Mouse (Mus musculus): Measurements from ENCODE around the gene Fbxo8.

Fbxo8 gene

GRCm38 (mm10) chr8:56615005-56615404 is 64.1 kb downstream of the Fbxo8 start:
- DNase-seq = peak; percentile 49

GRCm38 (mm10) chr8:56616260-56616659 is 65.4 kb downstream of the Fbxo8 start:
- no peak for DNase-seq

GRCm38 (mm10) chr8:56617271-56617670 is 66.4 kb downstream of the Fbxo8 start:
- DNase-seq = no peak

- DNase-seq = no peak
Measured at GRCm38 (mm10) chr8:56619056-56619455, 68.2 kb downstream of the Fbxo8 start.

GRCm38 (mm10) chr8:56619571-56619970 is 68.7 kb downstream of the Fbxo8 start:
- DNase-seq = no peak

- DNase-seq = no peak
Measured at GRCm38 (mm10) chr8:56620691-56621090, 69.8 kb downstream of the Fbxo8 start.

GRCm38 (mm10) chr8:56621093-56621492 is 70.2 kb downstream of the Fbxo8 start:
- DNase-seq = no peak

- DNase-seq = no peak
Measured at GRCm38 (mm10) chr8:56622470-56623024, 71.7 kb downstream of the Fbxo8 start.

GRCm38 (mm10) chr8:56623346-56623745 is 72.5 kb downstream of the Fbxo8 start:
- no peak for DNase-seq

GRCm38 (mm10) chr8:56629160-56629559 is 78.3 kb downstream of the Fbxo8 start:
- no peak for DNase-seq

GRCm38 (mm10) chr8:56639277-56639676 is 88.4 kb downstream of the Fbxo8 start:
- no peak for DNase-seq
